Mouse (Mus musculus): ENCODE measurements around the gene Dnah10. TPM values are rescaled to one million over a fixed set of nuclear protein-coding genes. Genes with fewer than 3 reads are reported as not detected.
A peak's percentile ranks its signal among the peaks of the same experiment; 100 is the strongest.

Gene Dnah10
- polyA plus RNA-seq, 1 experiment, result 0.25 TPM

GRCm38 (mm10) chr5:124809708-124810366 is 85.0 kb downstream of the Dnah10 start:
- TF ChIP-seq POLR2A (IDR thresholded peaks at IDR 0.05; ENCODE audit: low read depth, low read length) (no peak), CTCF (conservative IDR thresholded peaks at IDR 0.05; ENCODE audit: insufficient read depth, insufficient read length, low read depth, low read length) (no peak)
- peak; percentile 5 for DNase-seq
- Histone ChIP-seq H3K36me3 (ENCODE audit: control insufficient read depth, insufficient read depth, low read length) (no peaks in the 10 kb centered on the region), H3K27ac (ENCODE audit: insufficient read depth, low read depth, low read length) (no peak overlapping the region), H3K4me3 (ENCODE audit: insufficient read depth, low read depth, low read length) (no peak overlapping the region), H3K4me1 (ENCODE audit: control insufficient read depth, insufficient read depth, low read length) (no peaks in the 10 kb centered on the region), H3K27me3 (replicated peaks; ENCODE audit: control insufficient read depth, insufficient read depth, low read length) (no peaks in the 10 kb centered on the region)
- WGBS, result 85% methylated on average over 4 of the region's 4 CpGs

- H3K36me3 ChIP-seq (ENCODE audit: control insufficient read depth, insufficient read depth, low read length), result no peaks in the 10 kb centered on the region
- no peak for DNase-seq
- H3K27me3 ChIP-seq (replicated peaks; ENCODE audit: control insufficient read depth, insufficient read depth, low read length), result no peaks in the 10 kb centered on the region
- 80% methylated on average over 12 of the region's 12 CpGs for WGBS
- TF ChIP-seq POLR2A (IDR thresholded peaks at IDR 0.05; ENCODE audit: low read depth, low read length) (no peak), CTCF (conservative IDR thresholded peaks at IDR 0.05; ENCODE audit: insufficient read depth, insufficient read length, low read depth, low read length) (no peak)
- no peak overlapping the region for H3K27ac ChIP-seq (ENCODE audit: insufficient read depth, low read depth, low read length)
- no peaks in the 10 kb centered on the region for H3K4me1 ChIP-seq (ENCODE audit: control insufficient read depth, insufficient read depth, low read length)
- H3K4me3 ChIP-seq (ENCODE audit: insufficient read depth, low read depth, low read length), result no peak overlapping the region
These were observed 87.6 kb downstream of the Dnah10 start for GRCm38 (mm10) chr5:124812466-124812865.

GRCm38 (mm10) chr5:124814797-124815196 is 89.9 kb downstream of the Dnah10 start:
- H3K4me1 ChIP-seq (ENCODE audit: control insufficient read depth, insufficient read depth, low read length), result no peaks in the 10 kb centered on the region
- 38% methylated on average over 5 of the region's 5 CpGs for WGBS
- no peaks in the 10 kb centered on the region for H3K36me3 ChIP-seq (ENCODE audit: control insufficient read depth, insufficient read depth, low read length)
- TF ChIP-seq CTCF (conservative IDR thresholded peaks at IDR 0.05; ENCODE audit: insufficient read depth, insufficient read length, low read depth, low read length) (no peak), POLR2A (IDR thresholded peaks at IDR 0.05; ENCODE audit: low read depth, low read length) (no peak)
- no peaks in the 10 kb centered on the region for H3K27me3 ChIP-seq (replicated peaks; ENCODE audit: control insufficient read depth, insufficient read depth, low read length)
- no peak overlapping the region for H3K4me3 ChIP-seq (ENCODE audit: insufficient read depth, low read depth, low read length)
- H3K27ac ChIP-seq (ENCODE audit: insufficient read depth, low read depth, low read length), result no peak overlapping the region
- no peak for DNase-seq

- 81% methylated on average over 15 of the region's 15 CpGs for WGBS
- no peak overlapping the region for H3K4me3 ChIP-seq (ENCODE audit: insufficient read depth, low read depth, low read length)
- TF ChIP-seq POLR2A (IDR thresholded peaks at IDR 0.05; ENCODE audit: low read depth, low read length) (no peak), CTCF (conservative IDR thresholded peaks at IDR 0.05; ENCODE audit: insufficient read depth, insufficient read length, low read depth, low read length) (no peak)
- H3K4me1 ChIP-seq (ENCODE audit: control insufficient read depth, insufficient read depth, low read length), result no peaks in the 10 kb centered on the region
- H3K27ac ChIP-seq (ENCODE audit: insufficient read depth, low read depth, low read length), result no peak overlapping the region
- no peaks in the 10 kb centered on the region for H3K27me3 ChIP-seq (replicated peaks; ENCODE audit: control insufficient read depth, insufficient read depth, low read length)
- no peaks in the 10 kb centered on the region for H3K36me3 ChIP-seq (ENCODE audit: control insufficient read depth, insufficient read depth, low read length)
- no peak for DNase-seq
These were observed 92.2 kb downstream of the Dnah10 start for GRCm38 (mm10) chr5:124817050-124817449.

- TF ChIP-seq POLR2A (IDR thresholded peaks at IDR 0.05; ENCODE audit: low read depth, low read length) (no peak), CTCF (conservative IDR thresholded peaks at IDR 0.05; ENCODE audit: insufficient read depth, insufficient read length, low read depth, low read length) (no peak)
- H3K36me3 ChIP-seq (ENCODE audit: control insufficient read depth, insufficient read depth, low read length), result no peaks in the 10 kb centered on the region
- H3K4me1 ChIP-seq (ENCODE audit: control insufficient read depth, insufficient read depth, low read length), result no peaks in the 10 kb centered on the region
- no peaks in the 10 kb centered on the region for H3K27me3 ChIP-seq (replicated peaks; ENCODE audit: control insufficient read depth, insufficient read depth, low read length)
- DNase-seq, result no peak
- 79% methylated on average over 18 of the region's 18 CpGs for WGBS
- H3K27ac ChIP-seq (ENCODE audit: insufficient read depth, low read depth, low read length), result no peak overlapping the region
- H3K4me3 ChIP-seq (ENCODE audit: insufficient read depth, low read depth, low read length), result no peak overlapping the region
These were observed 97.4 kb downstream of the Dnah10 start for GRCm38 (mm10) chr5:124822128-124822894.

- Histone ChIP-seq H3K27ac (ENCODE audit: insufficient read depth, low read depth, low read length) (no peak overlapping the region), H3K4me3 (ENCODE audit: insufficient read depth, low read depth, low read length) (no peak overlapping the region), H3K36me3 (ENCODE audit: control insufficient read depth, insufficient read depth, low read length) (no peaks in the 10 kb centered on the region), H3K4me1 (ENCODE audit: control insufficient read depth, insufficient read depth, low read length) (no peaks in the 10 kb centered on the region), H3K27me3 (replicated peaks; ENCODE audit: control insufficient read depth, insufficient read depth, low read length) (no peaks in the 10 kb centered on the region)
- no peak for DNase-seq
- 85% methylated on average over 12 of the region's 12 CpGs for WGBS
- no peak for TF ChIP-seq POLR2A (IDR thresholded peaks at IDR 0.05; ENCODE audit: low read depth, low read length)
- TF ChIP-seq CTCF (conservative IDR thresholded peaks at IDR 0.05; ENCODE audit: insufficient read depth, insufficient read length, low read depth, low read length), result no peak
These were observed 105.4 kb downstream of the Dnah10 start for GRCm38 (mm10) chr5:124830331-124830730.

- TF ChIP-seq POLR2A (IDR thresholded peaks at IDR 0.05; ENCODE audit: low read depth, low read length) (no peak), CTCF (conservative IDR thresholded peaks at IDR 0.05; ENCODE audit: insufficient read depth, insufficient read length, low read depth, low read length) (no peak)
- H3K27ac ChIP-seq (ENCODE audit: insufficient read depth, low read depth, low read length), result no peak overlapping the region
- DNase-seq, result no peak
- H3K27me3 ChIP-seq (replicated peaks; ENCODE audit: control insufficient read depth, insufficient read depth, low read length), result no peaks in the 10 kb centered on the region
- 94% methylated on average over 15 of the region's 15 CpGs for WGBS
- H3K36me3 ChIP-seq (ENCODE audit: control insufficient read depth, insufficient read depth, low read length), result no peaks in the 10 kb centered on the region
- H3K4me1 ChIP-seq (ENCODE audit: control insufficient read depth, insufficient read depth, low read length), result no peaks in the 10 kb centered on the region
- no peak overlapping the region for H3K4me3 ChIP-seq (ENCODE audit: insufficient read depth, low read depth, low read length)
These were observed 110.3 kb downstream of the Dnah10 start for GRCm38 (mm10) chr5:124835218-124835617.
